Mouse (Mus musculus): ENCODE results near the gene Rcbtb1. TPM values are rescaled to one million over a fixed set of nuclear protein-coding genes. Genes with fewer than 3 reads are reported as not detected.

The Rcbtb1 gene
- polyA plus RNA-seq (2015; fragmentation: Nextera tagmentation; extraction: Ambion mirVana) = 77.3 and 78.6 TPM in 2 replicates

GRCm38 (mm10) chr14:59200711-59201603 is at the start of gene Rcbtb1:
Rcbtb1 (plus strand) TSS chr14:59201209.
- Histone ChIP-seq H3K4me1 (peaks cover 33% of the 10 kb centered on the region), H3K9ac (peak within 1 kb of the TSS; percentile 96), H3K36me3 (no peaks in the 10 kb centered on the region), H3K27ac (peak within 1 kb of the TSS; percentile 96), H3K4me3 (peak within 1 kb of the TSS; percentile 86), H3K4me2 (replicated peaks) (peak within 1 kb of the TSS; percentile 80), H3K9me3 (no peaks in the 10 kb centered on the region), H3K27me3 (no peaks in the 10 kb centered on the region)
- whole genome bisulfite sequencing = under 1% methylated on average over 79 of the region's 96 CpGs
- ATAC-seq (ENCODE audit: low FRiP score, low read depth) = peak; percentile 95

- no peaks in the 10 kb centered on the region for H3K27me3 ChIP-seq
- no peaks in the 10 kb centered on the region for H3K4me1 ChIP-seq
- no peaks in the 10 kb centered on the region for H3K9me3 ChIP-seq
- H3K9ac ChIP-seq = no peak overlapping the region
- ATAC-seq (ENCODE audit: low FRiP score, low read depth) = no peak
- 77% methylated on average over 2 of the region's 2 CpGs for WGBS
- H3K4me3 ChIP-seq = no peak overlapping the region
- H3K27ac ChIP-seq = no peak overlapping the region
- no peaks in the 10 kb centered on the region for H3K36me3 ChIP-seq
- no peak overlapping the region for H3K4me2 ChIP-seq (replicated peaks)
Measured at GRCm38 (mm10) chr14:59155589-59155988, 45.4 kb upstream of the Rcbtb1 start.

GRCm38 (mm10) chr14:59157016-59157698 is 43.9 kb upstream of the Rcbtb1 start:
- WGBS = 72% methylated on average over 3 of the region's 3 CpGs
- H3K9me3 ChIP-seq = no peaks in the 10 kb centered on the region
- H3K27ac ChIP-seq = no peak overlapping the region
- H3K4me2 ChIP-seq (replicated peaks) = no peak overlapping the region
- H3K9ac ChIP-seq = no peak overlapping the region
- no peaks in the 10 kb centered on the region for H3K27me3 ChIP-seq
- H3K4me1 ChIP-seq = no peaks in the 10 kb centered on the region
- no peaks in the 10 kb centered on the region for H3K36me3 ChIP-seq
- no peak overlapping the region for H3K4me3 ChIP-seq
- ATAC-seq (ENCODE audit: low FRiP score, low read depth) = no peak

GRCm38 (mm10) chr14:59178649-59179048 is 22.4 kb upstream of the Rcbtb1 start, which contains the start of gene Gm5142:
Gm5142 (minus strand) TSS chr14:59178749.
- no peak within 1 kb of the TSS for H3K27ac ChIP-seq
- ATAC-seq (ENCODE audit: low FRiP score, low read depth) = no peak
- H3K9ac ChIP-seq = no peak within 1 kb of the TSS
- H3K27me3 ChIP-seq = no peaks in the 10 kb centered on the region
- 88% methylated on average over 3 of the region's 3 CpGs for WGBS
- no peak within 1 kb of the TSS for H3K4me2 ChIP-seq (replicated peaks)
- H3K36me3 ChIP-seq = no peaks in the 10 kb centered on the region
- H3K9me3 ChIP-seq = no peaks in the 10 kb centered on the region
- H3K4me1 ChIP-seq = no peaks in the 10 kb centered on the region
- no peak within 1 kb of the TSS for H3K4me3 ChIP-seq

- no peak overlapping the region for H3K4me2 ChIP-seq (replicated peaks)
- WGBS = 85% methylated on average over 2 of the region's 2 CpGs
- H3K27ac ChIP-seq = no peak overlapping the region
- H3K4me3 ChIP-seq = no peak overlapping the region
- no peaks in the 10 kb centered on the region for H3K9me3 ChIP-seq
- no peak overlapping the region for H3K9ac ChIP-seq
- no peaks in the 10 kb centered on the region for H3K36me3 ChIP-seq
- no peaks in the 10 kb centered on the region for H3K27me3 ChIP-seq
- H3K4me1 ChIP-seq = no peaks in the 10 kb centered on the region
- ATAC-seq (ENCODE audit: low FRiP score, low read depth) = no peak
Measured at GRCm38 (mm10) chr14:59182732-59183131, 18.3 kb upstream of the Rcbtb1 start.

- no peak overlapping the region for H3K4me3 ChIP-seq
- H3K27ac ChIP-seq = no peak overlapping the region
- no peak overlapping the region for H3K9ac ChIP-seq
- no peaks in the 10 kb centered on the region for H3K9me3 ChIP-seq
- H3K4me2 ChIP-seq (replicated peaks) = no peak overlapping the region
- no peak for ATAC-seq (ENCODE audit: low FRiP score, low read depth)
- H3K36me3 ChIP-seq = no peaks in the 10 kb centered on the region
- H3K4me1 ChIP-seq = no peaks in the 10 kb centered on the region
- H3K27me3 ChIP-seq = no peaks in the 10 kb centered on the region
Measured at GRCm38 (mm10) chr14:59185514-59185913, 15.5 kb upstream of the Rcbtb1 start.

GRCm38 (mm10) chr14:59186121-59186520 is 14.9 kb upstream of the Rcbtb1 start:
- ATAC-seq (ENCODE audit: low FRiP score, low read depth) = no peak

GRCm38 (mm10) chr14:59201604-59202215 is 701 bp downstream of the Rcbtb1 start:
- no peak for ATAC-seq (ENCODE audit: low FRiP score, low read depth)
- under 1% methylated on average over 21 of the region's 21 CpGs for WGBS

More at GRCm38 (mm10) chr14:59186121-59186520, 14.9 kb upstream of the Rcbtb1 start:
- Histone ChIP-seq H3K27ac (no peak overlapping the region), H3K4me3 (no peak overlapping the region), H3K9ac (no peak overlapping the region), H3K36me3 (no peaks in the 10 kb centered on the region), H3K27me3 (no peaks in the 10 kb centered on the region), H3K4me1 (no peaks in the 10 kb centered on the region), H3K4me2 (replicated peaks) (no peak overlapping the region), H3K9me3 (no peaks in the 10 kb centered on the region)
- whole genome bisulfite sequencing = 92% methylated on average over 2 of the region's 2 CpGs

GRCm38 (mm10) chr14:59205461-59205860 is 4.5 kb downstream of the Rcbtb1 start:
- Histone ChIP-seq H3K4me3 (no peak overlapping the region), H3K36me3 (peaks cover 7% of the 10 kb centered on the region), H3K4me1 (peaks cover 53% of the 10 kb centered on the region), H3K4me2 (replicated peaks) (peak overlapping the region; percentile 16), H3K9me3 (no peaks in the 10 kb centered on the region), H3K27me3 (no peaks in the 10 kb centered on the region), H3K9ac (0 out of 2 replicates have a peak overlapping the region, but pooled peaks have one; percentile 13), H3K27ac (no peak overlapping the region)
- no peak for ATAC-seq (ENCODE audit: low FRiP score, low read depth)
- WGBS = 27% methylated on average over 7 of the region's 7 CpGs

More at GRCm38 (mm10) chr14:59201604-59202215, 701 bp downstream of the Rcbtb1 start:
- Histone ChIP-seq H3K27ac (peak overlapping the region; percentile 96), H3K9me3 (no peaks in the 10 kb centered on the region), H3K4me2 (replicated peaks) (peak overlapping the region; percentile 80), H3K9ac (peak overlapping the region; percentile 96), H3K27me3 (no peaks in the 10 kb centered on the region), H3K4me3 (peak overlapping the region; percentile 86), H3K36me3 (no peaks in the 10 kb centered on the region), H3K4me1 (peaks cover 40% of the 10 kb centered on the region)

GRCm38 (mm10) chr14:59205976-59206583 is 5.1 kb downstream of the Rcbtb1 start:
- H3K36me3 ChIP-seq = peaks cover 12% of the 10 kb centered on the region
- no peak overlapping the region for H3K4me3 ChIP-seq
- H3K9ac ChIP-seq = no peak overlapping the region
- no peaks in the 10 kb centered on the region for H3K9me3 ChIP-seq
- peaks cover 53% of the 10 kb centered on the region for H3K4me1 ChIP-seq
- 0 out of 2 replicates have a peak overlapping the region, but pooled peaks have one; percentile 16 for H3K4me2 ChIP-seq (replicated peaks)
- H3K27ac ChIP-seq = no peak overlapping the region
- no peak for ATAC-seq (ENCODE audit: low FRiP score, low read depth)
- no peaks in the 10 kb centered on the region for H3K27me3 ChIP-seq
- 67% methylated on average over 10 of the region's 10 CpGs for WGBS

- Histone ChIP-seq H3K27me3 (no peaks in the 10 kb centered on the region), H3K4me2 (replicated peaks) (no peak overlapping the region), H3K4me1 (peaks cover 39% of the 10 kb centered on the region), H3K4me3 (no peak overlapping the region), H3K36me3 (peaks cover 34% of the 10 kb centered on the region), H3K9me3 (no peaks in the 10 kb centered on the region), H3K27ac (no peak overlapping the region), H3K9ac (no peak overlapping the region)
- no peak for ATAC-seq (ENCODE audit: low FRiP score, low read depth)
- WGBS = 86% methylated on average over 7 of the region's 7 CpGs
Measured at GRCm38 (mm10) chr14:59209003-59209402, 8.0 kb downstream of the Rcbtb1 start.
